Comparison of ENCODE assay signal across 18 mouse cellular contexts in the genomic region with DNA sequence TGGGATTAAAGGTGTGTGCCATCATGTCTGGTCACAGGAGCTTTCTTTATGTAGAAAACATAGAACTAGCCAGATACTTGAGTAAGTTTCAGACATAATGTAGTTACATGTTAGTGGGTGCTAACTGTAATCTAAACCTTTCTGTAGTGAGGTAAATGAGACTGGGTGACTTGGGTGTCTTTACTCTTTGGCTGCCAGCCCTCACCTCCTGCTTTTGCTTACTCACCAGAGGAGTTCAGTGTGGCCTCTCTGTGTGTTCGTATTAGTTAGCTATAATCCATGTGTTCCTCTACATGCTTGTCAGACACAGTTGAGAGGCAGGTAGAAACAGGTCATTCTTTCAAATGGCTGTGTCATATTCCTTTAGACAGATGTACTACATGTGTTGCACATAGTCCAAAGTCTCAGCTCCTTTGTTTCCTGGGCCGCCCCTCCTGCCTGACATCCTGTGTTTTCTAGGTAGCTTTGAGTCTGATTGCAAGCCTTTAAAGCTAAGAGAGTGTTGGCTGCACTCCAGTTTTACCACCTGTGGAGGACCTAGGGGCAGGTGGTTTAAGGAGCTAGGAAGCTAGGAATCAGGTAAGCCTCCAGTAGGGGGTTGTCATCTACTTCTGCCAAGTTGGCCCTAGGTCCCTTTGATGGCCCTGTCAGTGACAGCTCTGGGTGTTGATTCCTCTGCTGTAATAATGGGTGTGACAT. TPM values are rescaled to one million over a fixed set of nuclear protein-coding genes. Genes with fewer than 3 reads are reported as not detected.
DNase-seq lines count a peak whose midpoint lies in the region; ATAC-seq lines count a peak whose summit lies in the region.
"Had no signal": no experiment of that assay in that cellular context is flagged by ENCODE, and none has a peak within 500 bp of the region (broad histone marks: within the 10 kb centered on the region; RNA-seq: fewer than 3 reads in every experiment).

No protein-coding gene starts in this region.

- ATAC-seq in lung, embryonic 15.5 days (ENCODE audit: borderline replicate concordance, extremely low read depth, low FRiP score, low TSS enrichment), result peak; percentile 14; the same call in 1 of the 2 replicates
- peak; percentile 80 for ATAC-seq in intestine, embryonic 15.5 days
- ATAC-seq in stomach, embryonic 15.5 days (ENCODE audit: insufficient read depth, low FRiP score, low read depth), result 0 out of 2 replicates have a peak, but pooled peaks have one; percentile 31
- ATAC-seq: midbrain, embryonic 13.5 days had no signal

- H3K27ac ChIP-seq in lung, embryonic 15.5 days, result no peak overlapping the region
- no peak overlapping the region for H3K27ac ChIP-seq in intestine, embryonic 15.5 days
- H3K27ac ChIP-seq in stomach, embryonic 15.5 days, result no peak overlapping the region
- H3K27ac ChIP-seq: forebrain, embryonic 12.5 days; hindbrain, embryonic 12.5 days; limb, embryonic 13.5 days; midbrain, embryonic 13.5 days had no signal

- H3K4me2 ChIP-seq in lung, embryonic 15.5 days, result no peak overlapping the region
- no peak overlapping the region for H3K4me2 ChIP-seq in intestine, embryonic 15.5 days (replicated peaks)
- no peak overlapping the region for H3K4me2 ChIP-seq in stomach, embryonic 15.5 days
- H3K4me2 ChIP-seq: forebrain, embryonic 12.5 days; hindbrain, embryonic 12.5 days; limb, embryonic 13.5 days; midbrain, embryonic 13.5 days had no signal

- intact Hi-C loops in gastrocnemius, postnatal 36 days (cut with DNase I), result no loop called here

- 71% methylated on average over 2 of the region's 2 CpGs for WGBS in lung, embryonic 15.5 days
- 73% methylated on average over 2 of the region's 2 CpGs for WGBS in intestine, embryonic 15.5 days
- WGBS in stomach, embryonic 15.5 days, result 75% methylated on average over 2 of the region's 2 CpGs

- H3K9me3 ChIP-seq in lung, embryonic 15.5 days, result no peaks in the 10 kb centered on the region
- H3K9me3 ChIP-seq in intestine, embryonic 15.5 days, result no peaks in the 10 kb centered on the region
- no peaks in the 10 kb centered on the region for H3K9me3 ChIP-seq in stomach, embryonic 15.5 days
- H3K9me3 ChIP-seq: hindbrain, embryonic 12.5 days; limb, embryonic 13.5 days; midbrain, embryonic 13.5 days had no signal

- no peaks in the 10 kb centered on the region for H3K27me3 ChIP-seq in lung, embryonic 15.5 days
- no peaks in the 10 kb centered on the region for H3K27me3 ChIP-seq in intestine, embryonic 15.5 days (replicated peaks)
- H3K27me3 ChIP-seq in stomach, embryonic 15.5 days (replicated peaks), result no peaks in the 10 kb centered on the region
- H3K27me3 ChIP-seq: forebrain, embryonic 12.5 days; hindbrain, embryonic 12.5 days; limb, embryonic 13.5 days; midbrain, embryonic 13.5 days had no signal

- H3K4me3 ChIP-seq in lung, embryonic 15.5 days, result no peak overlapping the region
- H3K4me3 ChIP-seq in intestine, embryonic 15.5 days (replicated peaks), result no peak overlapping the region
- no peak overlapping the region for H3K4me3 ChIP-seq in stomach, embryonic 15.5 days (replicated peaks)
- H3K4me3 ChIP-seq: forebrain, embryonic 12.5 days; hindbrain, embryonic 12.5 days; limb, embryonic 13.5 days; midbrain, embryonic 13.5 days had no signal

- H3K9ac ChIP-seq in lung, embryonic 15.5 days, result no peak overlapping the region
- no peak overlapping the region for H3K9ac ChIP-seq in intestine, embryonic 15.5 days
- H3K9ac ChIP-seq in stomach, embryonic 15.5 days, result no peak overlapping the region
- H3K9ac ChIP-seq: forebrain, embryonic 12.5 days; hindbrain, embryonic 12.5 days; limb, embryonic 13.5 days; midbrain, embryonic 13.5 days had no signal

- 0 out of 2 replicates have a peak, but pooled peaks cover 4% of the 10 kb centered on the region for H3K4me1 ChIP-seq in lung, embryonic 15.5 days
- H3K4me1 ChIP-seq in intestine, embryonic 15.5 days (replicated peaks), result 0 out of 2 replicates have a peak, but pooled peaks cover 7% of the 10 kb centered on the region
- H3K4me1 ChIP-seq in stomach, embryonic 15.5 days, result no peaks in the 10 kb centered on the region
- H3K4me1 ChIP-seq: forebrain, embryonic 12.5 days; hindbrain, embryonic 12.5 days; midbrain, embryonic 13.5 days had no signal

- H3K36me3 ChIP-seq in lung, embryonic 15.5 days, result no peaks in the 10 kb centered on the region
- H3K36me3 ChIP-seq in intestine, embryonic 15.5 days, result no peaks in the 10 kb centered on the region
- H3K36me3 ChIP-seq in stomach, embryonic 15.5 days, result no peaks in the 10 kb centered on the region
- H3K36me3 ChIP-seq: forebrain, embryonic 12.5 days had no signal

- DNase-seq in gastrocnemius, adult 18-20 months (ENCODE audit: low spot score), result peak; percentile 55
- no peak for DNase-seq in gastrocnemius, postnatal 36 days
- DNase-seq in lung, postnatal 4 days, result no peak
- no peak for DNase-seq in spleen, postnatal 36 days (ENCODE audit: low spot score in 2 of 2)
- DNase-seq in layer of hippocampus, adult 8-10 months (ENCODE audit: low spot score in 2 of 2), result no peak
- DNase-seq: adrenal gland, adult 8-10 months; kidney, adult 2 months; thymus, adult 2 months had no signal

RNA-seq across cellular contexts. Expression of a gene that starts 11.8 kb away (rescaled TPM):
- 100 to 1,000 TPM; 160 to 163 TPM for total RNA-seq in gastrocnemius, adult 18-20 months (2021)
- total RNA-seq in gastrocnemius, postnatal 36 days (2021), result 100 to 1,000 TPM; 137 to 148 TPM
- polyA plus RNA-seq in lung, embryonic 15.5 days (2015; fragmentation: Nextera tagmentation; extraction: Ambion mirVana), result 9.1 and 12.8 TPM in 2 replicates
- 13.3 and 14.5 TPM in 2 replicates for polyA plus RNA-seq in intestine, embryonic 15.5 days (2015; fragmentation: Nextera tagmentation; extraction: Ambion mirVana)
- 14.3 and 15.4 TPM in 2 replicates for polyA plus RNA-seq in stomach, embryonic 15.5 days (2015; fragmentation: Nextera tagmentation; extraction: Ambion mirVana)
- total RNA-seq in layer of hippocampus, adult 8-10 months (2022), result 100 to 1,000 TPM; 111 to 134 (median 121) TPM

RNA-seq across cellular contexts. Expression of a gene that starts 29.9 kb away (rescaled TPM):
- not detected for total RNA-seq in gastrocnemius, adult 18-20 months (2021)
- not detected for total RNA-seq in gastrocnemius, postnatal 36 days (2021)
- not detected in 2 replicates for polyA plus RNA-seq in lung, embryonic 15.5 days (2015; fragmentation: Nextera tagmentation; extraction: Ambion mirVana)
- polyA plus RNA-seq in intestine, embryonic 15.5 days (2015; fragmentation: Nextera tagmentation; extraction: Ambion mirVana), result not detected in 2 replicates
- not detected in 2 replicates for polyA plus RNA-seq in stomach, embryonic 15.5 days (2015; fragmentation: Nextera tagmentation; extraction: Ambion mirVana)
- not detected for total RNA-seq in layer of hippocampus, adult 8-10 months (2022)
- total RNA-seq: granulocyte monocyte progenitor cell, adult 5-6 weeks; MEL had no signal
- polyA plus RNA-seq: forebrain, embryonic 12.5 days; heart, embryonic 14.5 days; hindbrain, embryonic 12.5 days; kidney, adult 2 months; limb, embryonic 13.5 days; midbrain, embryonic 13.5 days; thymus, adult 2 months had no signal

Comparison
In these comparisons a context has a peak if more than half of its experiments do, and no peak if none do; other contexts are left out.
1. ATAC-seq: peak in every context shown above with its lines; median percentile 80 in intestine, embryonic 15.5 days; 31 in stomach, embryonic 15.5 days; 14 in lung, embryonic 15.5 days.